Mouse (Mus musculus): ENCODE results near the gene Spata2.

- no peak for TF ChIP-seq HCFC1 (IDR thresholded peaks at IDR 0.05; ENCODE audit: borderline replicate concordance, insufficient read depth, low read length)
- no peak for TF ChIP-seq ZC3H11A (IDR thresholded peaks at IDR 0.05; ENCODE audit: borderline replicate concordance, low read depth, low read length)
- TF ChIP-seq MAFK (IDR thresholded peaks at IDR 0.05; ENCODE audit: insufficient read depth, low read depth, low read length) = no peak
- TF ChIP-seq ZNF384 (IDR thresholded peaks at IDR 0.05; ENCODE audit: low read depth, low read length) = no peak
These were observed 10.7 kb upstream of the Spata2 start for GRCm38 (mm10) chr2:167503253-167503895.
